Comparison of ENCODE assay signal across 25 mouse cellular contexts in genomic region chr1:167312367-167312766, GRCm38 (mm10).
"Had no signal": no experiment of that assay in that cellular context is flagged by ENCODE, and none has a peak within 500 bp of the region (broad histone marks: within the 10 kb centered on the region; RNA-seq: fewer than 3 reads in every experiment).

No protein-coding gene starts in this region.

- H3K36me3 ChIP-seq: intestine, embryonic 15.5 days had no signal

- H3K27me3 ChIP-seq: heart, embryonic 12.5 days; hindbrain, embryonic 12.5 days; intestine, embryonic 15.5 days; limb, embryonic 12.5 days had no signal

- H3K4me3 ChIP-seq: gastrocnemius, adult 2 months; heart, embryonic 10.5 days; heart, embryonic 12.5 days; hindbrain, embryonic 10.5 days; hindbrain, embryonic 12.5 days; intestine, embryonic 15.5 days; layer of hippocampus, adult 2 months; left cerebral cortex, adult 2 months; limb, embryonic 10.5 days; limb, embryonic 12.5 days had no signal

- H3K9ac ChIP-seq: heart, embryonic 12.5 days; hindbrain, embryonic 12.5 days; hindbrain, embryonic 14.5 days; intestine, embryonic 15.5 days; limb, embryonic 12.5 days had no signal

- ATAC-seq: hindbrain, embryonic 16.5 days; inflammation-experienced regulatory T-cells, adult 6 months; intestine, embryonic 15.5 days; intestine, postnatal 0 days had no signal

- H3K9me3 ChIP-seq: heart, embryonic 10.5 days; heart, embryonic 12.5 days; hindbrain, embryonic 10.5 days; hindbrain, embryonic 12.5 days; intestine, embryonic 15.5 days; limb, embryonic 10.5 days; limb, embryonic 12.5 days had no signal

- H3K27ac ChIP-seq: gastrocnemius, adult 2 months; heart, embryonic 10.5 days; hindbrain, embryonic 10.5 days; hindbrain, embryonic 12.5 days; hindbrain, embryonic 14.5 days; intestine, embryonic 15.5 days; layer of hippocampus, adult 2 months; left cerebral cortex, adult 2 months; limb, embryonic 10.5 days; limb, embryonic 12.5 days had no signal

- DNase-seq: gastrocnemius, adult 2 months; gastrocnemius, postnatal 10 days; gastrocnemius, postnatal 25 days; heart, adult 18-20 months; heart, postnatal 10 days; heart, postnatal 4 days; kidney, adult 18-20 months; kidney, adult 8-10 months; kidney, postnatal 10 days; kidney, postnatal 25 days; kidney, postnatal 4 days; liver had no signal
